Mouse (Mus musculus) layer of hippocampus, adult 2 months (tissue): ENCODE measurements around the gene Tdrd7. TPM values are rescaled to one million over a fixed set of nuclear protein-coding genes. Genes with fewer than 3 reads are reported as not detected.

Experiments
- DNase-seq, 2 experiments: peaks; one replicate each; pipeline ENCODE4 v3.0.0; 2022; ENCODE audit warnings: low spot score in 2 of 2
- H3K27ac ChIP-seq: fragments of 200-600 bp; 2 replicates; pipeline ENCODE4 v1.8.1; 2022
- H3K4me3 ChIP-seq: fragments of 200-600 bp; 2 replicates; pipeline ENCODE4 v1.8.1; 2022; ENCODE audit warnings: mild to moderate bottlenecking
- CTCF ChIP-seq: fragments of 200-600 bp; conservative IDR thresholded peaks from 2 replicates; pipeline ENCODE4 v1.8.1; 2022; ENCODE audit warnings: antibody characterized with exemption, mild to moderate bottlenecking, moderate library complexity
- long read RNA-seq, 2 experiments: library from polyadenylated mRNA; stranded (forward); transcript quantifications; one replicate each; pipeline ENCODE4 v2.0.0; 2021; ENCODE audit warnings: borderline mapping rate in 2 of 2
- total RNA-seq, 2 experiments: library from RNA; stranded (reverse); gene quantifications; 2 replicates each; pipeline ENCODE4 v1.2.3; 2021

Gene Tdrd7
- total RNA-seq, result 10 to 100 TPM; 26.5 to 29.7 TPM
- long read RNA-seq, experiment 1, transcript Tdrd7-201 (17 exons, 3,716 nt), result major isoform, 17 of 28 reads
- long read RNA-seq, experiment 1, partial matches to known transcripts, result 0 of 28 reads
- long read RNA-seq, experiment 1, other reads (novel, unspliced or antisense), result 11 of 28 reads
- long read RNA-seq, experiment 2, transcript Tdrd7-201 (17 exons, 3,716 nt), result major isoform, 28 of 45 reads
- long read RNA-seq, experiment 2, partial matches to known transcripts, result 5 of 45 reads
- long read RNA-seq, experiment 2, other reads (novel, unspliced or antisense), result 12 of 45 reads

- no peak for TF ChIP-seq CTCF
- Histone ChIP-seq H3K4me3 (no peak within 1 kb of the TSS), H3K27ac (no peak within 1 kb of the TSS)
- DNase-seq, result no peak
These were observed at the start of gene Tdrd7 for GRCm38 (mm10) chr4:45964771-45965439. Tdrd7 (plus strand) TSS chr4:45965334.

- DNase-seq, result no peak
These were observed 48.0 kb upstream of the Tdrd7 start for GRCm38 (mm10) chr4:45917091-45917490.

GRCm38 (mm10) chr4:45921663-45922435, 43.3 kb upstream of the Tdrd7 start:
- TF ChIP-seq CTCF, result no peak
- Histone ChIP-seq H3K4me3 (no peak overlapping the region), H3K27ac (no peak overlapping the region)
- no peak for DNase-seq

More at GRCm38 (mm10) chr4:45917091-45917490, 48.0 kb upstream of the Tdrd7 start:
- TF ChIP-seq CTCF, result no peak
- Histone ChIP-seq H3K27ac (no peak overlapping the region), H3K4me3 (no peak overlapping the region)

GRCm38 (mm10) chr4:45924011-45924410, 41.1 kb upstream of the Tdrd7 start:
- TF ChIP-seq CTCF, result no peak
- Histone ChIP-seq H3K27ac (no peak overlapping the region), H3K4me3 (no peak overlapping the region)
- no peak for DNase-seq

- Histone ChIP-seq H3K27ac (no peak overlapping the region), H3K4me3 (no peak overlapping the region)
- TF ChIP-seq CTCF, result no peak
- no peak for DNase-seq
These were observed 36.6 kb upstream of the Tdrd7 start for GRCm38 (mm10) chr4:45928561-45928960.

- peak; percentile 88 for TF ChIP-seq CTCF
- peak; percentile 15 to 56 for DNase-seq
- no peak overlapping the region for H3K4me3 ChIP-seq
- no peak overlapping the region for H3K27ac ChIP-seq
These were observed 23.5 kb upstream of the Tdrd7 start for GRCm38 (mm10) chr4:45941628-45942044.

GRCm38 (mm10) chr4:45947729-45948128, 17.4 kb upstream of the Tdrd7 start:
- no peak for TF ChIP-seq CTCF
- H3K27ac ChIP-seq, result no peak overlapping the region
- no peak overlapping the region for H3K4me3 ChIP-seq
- no peak for DNase-seq

- no peak overlapping the region for H3K27ac ChIP-seq
- no peak for DNase-seq
- no peak overlapping the region for H3K4me3 ChIP-seq
- TF ChIP-seq CTCF, result no peak
These were observed 15.9 kb upstream of the Tdrd7 start for GRCm38 (mm10) chr4:45949109-45949848.

- no peak for DNase-seq
- TF ChIP-seq CTCF, result no peak
- H3K4me3 ChIP-seq, result no peak overlapping the region
- no peak overlapping the region for H3K27ac ChIP-seq
These were observed 13.3 kb upstream of the Tdrd7 start for GRCm38 (mm10) chr4:45951830-45952229.

GRCm38 (mm10) chr4:45953025-45953919, 11.9 kb upstream of the Tdrd7 start:
- H3K4me3 ChIP-seq, result no peak overlapping the region
- no peak for DNase-seq
- no peak overlapping the region for H3K27ac ChIP-seq
- TF ChIP-seq CTCF, result no peak

- H3K4me3 ChIP-seq, result no peak overlapping the region
- no peak for DNase-seq
- H3K27ac ChIP-seq, result no peak overlapping the region
- TF ChIP-seq CTCF, result no peak
These were observed 9.9 kb upstream of the Tdrd7 start for GRCm38 (mm10) chr4:45955235-45955634.

GRCm38 (mm10) chr4:45956131-45956530, 9.0 kb upstream of the Tdrd7 start:
- Histone ChIP-seq H3K27ac (no peak overlapping the region), H3K4me3 (no peak overlapping the region)
- no peak for TF ChIP-seq CTCF
- DNase-seq, result no peak
